Mouse (Mus musculus) kidney, adult 11 months (tissue): ENCODE data around the gene Gm21704.
A peak's percentile ranks its signal among the peaks of the same experiment; 100 is the strongest.
"Not testable (repeated sequence)": the region's sequence is repeated elsewhere in the genome, so short reads cannot be mapped to it uniquely, and the experiment has no call there.

Experiments
- DNase-seq: peaks from one replicate; pipeline ENCODE4 v3.0.0; 2022

The Gm21704 gene

GRCm38 (mm10) chrY:3410067-3410466 lies at the start of gene Gm21704, which contains the start of gene Gm21708:
Gene Gm21704 (minus strand): TSS chrY:3410167.
Gene Gm21708 (minus strand): TSS chrY:3410167.
- DNase-seq, result not testable (repeated sequence)

GRCm38 (mm10) chrY:3345229-3345628 lies 64.7 kb downstream of the Gm21704 start, which contains the start of gene Gm21693:
Gene Gm21693 (minus strand): TSS chrY:3345329.
- not testable (repeated sequence) for DNase-seq

- DNase-seq, result peak; percentile 40
Observed at GRCm38 (mm10) chrY:3340661-3341060, 69.3 kb downstream of the Gm21704 start.
